Mouse (Mus musculus): ENCODE data around the gene Rnd2.
A peak's percentile ranks its signal among the peaks of the same experiment; 100 is the strongest.
"Not testable (repeated sequence)": the region's sequence is repeated elsewhere in the genome, so short reads cannot be mapped to it uniquely, and the experiment has no call there.

Rnd2 gene

DNA sequence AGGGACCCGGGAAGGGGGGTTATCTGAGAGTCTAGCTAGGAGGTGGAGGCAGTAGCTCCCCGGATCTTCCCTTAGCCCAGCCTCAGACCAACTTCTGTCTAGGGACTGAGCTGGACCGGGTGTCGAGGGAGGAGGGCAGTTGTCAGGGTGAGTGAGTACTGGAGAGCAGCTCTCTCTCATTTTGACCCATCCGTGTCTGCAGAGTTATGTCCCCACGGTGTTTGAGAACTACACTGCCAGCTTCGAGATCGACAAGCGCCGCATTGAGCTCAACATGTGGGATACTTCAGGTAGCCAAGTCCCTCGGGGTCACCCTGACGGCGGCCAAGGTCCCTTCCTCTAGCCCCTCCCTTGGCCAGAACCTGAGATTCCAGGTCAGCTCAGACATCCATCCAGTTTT, 3.9 kb downstream of the Rnd2 start:
- no peak for DNase-seq (ENCODE audit: low spot score)

DNA sequence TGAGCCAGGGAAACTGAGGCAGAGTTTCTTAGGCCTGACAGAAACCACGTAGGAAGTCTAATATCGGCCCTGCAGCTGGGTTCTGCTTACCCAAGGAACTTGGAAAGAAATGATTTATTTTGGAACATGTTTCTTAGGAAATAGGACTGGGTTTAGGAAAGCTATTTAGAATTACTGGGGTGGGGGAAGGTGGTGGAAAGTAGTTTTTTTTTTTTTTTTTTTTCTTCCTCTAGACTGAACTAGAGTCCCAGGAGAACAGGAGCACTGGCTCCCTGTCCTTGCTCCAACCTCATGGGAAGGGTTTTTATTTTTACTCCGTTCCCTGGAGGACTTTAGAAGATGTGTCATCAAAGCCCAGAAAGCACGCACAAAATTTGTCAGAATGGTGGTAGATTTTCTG, 4.4 kb downstream of the Rnd2 start:
- DNase-seq (ENCODE audit: low spot score): no peak

DNA sequence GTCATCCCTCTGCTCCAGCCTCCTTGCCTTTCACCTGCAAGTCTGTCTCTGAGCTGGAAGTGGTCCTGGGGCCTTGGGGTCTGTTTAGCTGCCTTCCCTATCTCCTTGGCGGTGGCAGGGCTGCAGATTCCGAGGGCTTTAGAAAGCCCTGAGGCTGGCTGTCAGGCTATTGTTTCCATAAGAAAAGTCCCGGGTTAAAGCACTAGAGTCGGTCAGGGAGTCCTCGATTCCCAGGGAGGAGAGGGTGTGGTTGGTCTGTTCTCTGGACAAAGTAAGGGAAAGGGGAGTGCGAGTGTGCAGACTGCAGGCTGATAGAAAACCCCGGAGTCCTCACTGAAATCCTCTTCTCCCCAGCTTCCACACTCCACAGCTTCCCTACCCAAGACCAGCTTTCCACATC, 5.4 kb downstream of the Rnd2 start:
- DNase-seq (ENCODE audit: low spot score): no peak

DNA sequence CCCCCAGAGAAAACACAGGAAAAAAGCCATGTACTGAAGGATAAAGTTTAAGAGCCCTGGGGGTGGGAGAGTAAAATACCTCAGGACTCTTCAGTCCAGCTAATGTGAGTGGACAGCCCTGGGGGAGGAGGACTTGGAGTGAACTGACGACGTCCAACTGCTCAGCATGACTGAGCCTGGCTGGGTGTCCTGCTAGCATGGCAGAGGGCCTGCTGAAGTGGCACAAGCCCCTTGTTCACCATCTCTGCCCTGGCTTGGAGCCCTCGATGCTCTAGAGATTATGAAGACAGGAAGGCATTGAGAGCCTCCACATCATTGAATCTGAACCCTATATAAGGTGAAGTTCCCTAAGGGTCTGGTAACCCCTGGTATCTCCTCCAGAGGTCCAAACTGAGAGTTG, 7.1 kb downstream of the Rnd2 start:
- DNase-seq (ENCODE audit: low spot score): no peak

DNA sequence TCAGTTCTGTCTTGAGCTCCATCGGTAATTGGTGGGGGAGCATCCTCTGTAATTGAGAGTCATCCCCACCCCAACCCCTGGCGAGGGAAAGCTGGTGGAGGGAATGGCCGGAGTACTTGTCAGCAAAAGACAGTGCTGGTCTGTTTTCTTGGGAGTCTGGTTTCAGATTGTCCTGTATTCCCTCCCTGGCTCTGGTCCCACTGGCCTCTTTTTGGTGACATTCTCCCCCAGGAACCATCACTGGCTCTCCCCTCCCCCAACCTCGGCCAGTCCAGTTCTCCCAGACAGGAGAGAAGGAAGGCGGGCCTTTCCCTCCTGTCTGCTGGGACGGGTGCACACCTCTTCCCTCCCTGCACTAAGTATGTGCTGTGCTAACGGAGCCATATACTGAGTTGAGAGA, 7.5 kb downstream of the Rnd2 start:
- no peak for DNase-seq (ENCODE audit: low spot score)

DNA sequence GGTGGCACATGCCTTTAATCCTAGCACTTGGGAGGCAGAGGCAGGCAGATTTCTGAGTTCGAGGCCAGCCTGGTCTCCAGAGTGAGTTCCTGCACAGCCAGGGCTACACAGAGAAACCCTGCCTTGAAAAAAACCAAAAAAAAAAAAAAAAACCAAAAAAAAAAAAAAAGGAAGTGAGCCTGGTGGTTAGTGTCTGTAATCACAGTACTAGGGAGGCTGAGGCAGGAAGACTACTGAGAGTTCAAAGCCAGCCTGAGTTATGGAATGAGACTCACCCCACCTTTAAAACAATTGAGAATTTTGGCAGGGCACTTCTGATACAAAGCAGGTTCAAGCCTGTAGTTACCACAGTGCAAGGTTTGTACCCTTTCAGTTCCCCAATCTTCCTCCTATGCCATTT, 8.9 kb downstream of the Rnd2 start:
- not testable (repeated sequence) for DNase-seq (ENCODE audit: low spot score)

DNA sequence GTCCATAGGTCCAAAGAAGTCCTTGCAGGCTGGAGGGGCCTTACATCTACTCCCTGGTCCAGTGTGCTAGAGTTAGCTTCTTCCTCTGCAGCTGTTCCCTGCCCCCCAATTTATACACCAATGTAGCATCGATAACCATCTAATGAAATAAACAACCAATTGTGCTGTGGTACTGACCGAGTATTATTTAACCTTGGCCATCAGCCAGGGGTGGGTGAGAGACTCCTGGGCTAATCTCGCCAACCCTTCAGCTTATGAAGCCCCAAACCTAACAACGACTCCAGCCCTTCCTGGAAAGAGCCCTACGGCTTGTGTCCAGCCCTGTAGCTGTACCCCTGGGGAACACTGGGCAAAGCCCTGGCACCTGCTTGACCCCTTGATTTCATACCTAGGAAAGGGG, 9.5 kb downstream of the Rnd2 start:
- DNase-seq (ENCODE audit: low spot score): no peak

DNA sequence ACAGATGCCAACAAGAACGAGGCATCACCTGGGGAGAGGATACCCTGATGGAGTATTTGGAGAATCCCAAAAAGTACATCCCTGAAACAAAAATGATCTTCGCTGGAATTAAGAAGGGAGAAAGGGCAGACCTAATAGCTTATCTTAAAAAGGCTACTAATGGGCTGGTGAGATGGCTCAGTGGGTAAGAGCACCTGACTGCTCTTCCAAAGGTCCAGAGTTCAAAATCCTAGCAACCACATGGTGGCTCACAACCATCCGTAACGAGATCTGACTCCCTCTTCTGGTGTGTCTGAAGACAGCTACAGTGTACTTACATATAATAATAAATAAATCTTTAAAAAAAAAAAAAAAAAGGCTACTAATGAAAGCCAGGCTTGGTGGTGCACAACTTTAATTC, 11.6 kb downstream of the Rnd2 start:
- not testable (repeated sequence) for DNase-seq (ENCODE audit: low spot score)

DNA sequence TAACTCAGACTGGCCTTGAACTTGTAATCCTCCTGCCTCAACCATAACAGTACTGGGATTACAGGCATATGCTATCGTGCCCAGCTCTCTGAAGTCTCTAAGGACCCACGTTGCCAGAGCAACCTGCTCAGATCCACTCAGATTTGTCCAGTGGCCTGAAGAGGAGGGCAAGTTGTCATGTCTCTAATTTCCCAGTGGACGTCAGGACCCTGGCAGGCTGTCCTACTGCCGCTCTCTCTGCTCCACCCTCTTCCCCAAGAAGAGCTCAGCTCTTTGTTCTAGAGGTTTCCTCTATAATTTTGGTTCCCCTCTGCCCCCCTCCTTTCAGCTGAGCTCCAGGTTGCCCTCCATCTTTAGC, 12.4 kb downstream of the Rnd2 start:
- DNase-seq (ENCODE audit: low spot score): no peak

DNA sequence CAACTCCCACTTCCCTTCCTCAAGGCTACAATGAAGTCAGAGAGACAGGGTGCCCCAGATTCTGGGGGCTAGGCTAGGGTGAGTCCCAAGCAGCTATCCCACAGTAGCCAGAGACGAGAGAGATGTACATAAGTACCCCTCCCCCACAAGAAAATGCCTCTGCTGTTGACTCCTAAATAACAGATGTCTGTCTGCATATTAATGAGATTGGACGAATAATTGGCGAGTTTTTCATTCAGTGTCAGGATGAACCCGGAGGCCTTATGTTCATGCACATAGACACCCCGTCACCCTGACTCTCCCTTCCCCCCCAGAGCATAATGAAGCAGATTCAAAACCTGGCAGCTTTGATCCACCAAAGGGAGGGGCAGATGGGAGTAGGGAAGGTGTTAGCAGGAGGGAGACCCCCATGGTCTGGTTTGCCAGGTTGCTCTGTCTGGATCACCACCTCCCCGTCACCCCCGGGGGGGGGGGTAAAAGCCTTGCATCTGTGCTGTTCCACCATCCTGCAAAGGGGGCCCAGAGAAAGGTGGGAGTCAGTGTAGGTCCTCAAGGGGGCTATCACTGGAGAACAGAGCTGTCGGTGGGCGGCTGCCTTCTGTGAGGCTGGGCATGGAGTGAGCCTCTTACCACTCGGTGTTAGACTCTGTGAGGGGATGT, 12.9 kb downstream of the Rnd2 start:
- no peak for DNase-seq (ENCODE audit: low spot score)

DNA sequence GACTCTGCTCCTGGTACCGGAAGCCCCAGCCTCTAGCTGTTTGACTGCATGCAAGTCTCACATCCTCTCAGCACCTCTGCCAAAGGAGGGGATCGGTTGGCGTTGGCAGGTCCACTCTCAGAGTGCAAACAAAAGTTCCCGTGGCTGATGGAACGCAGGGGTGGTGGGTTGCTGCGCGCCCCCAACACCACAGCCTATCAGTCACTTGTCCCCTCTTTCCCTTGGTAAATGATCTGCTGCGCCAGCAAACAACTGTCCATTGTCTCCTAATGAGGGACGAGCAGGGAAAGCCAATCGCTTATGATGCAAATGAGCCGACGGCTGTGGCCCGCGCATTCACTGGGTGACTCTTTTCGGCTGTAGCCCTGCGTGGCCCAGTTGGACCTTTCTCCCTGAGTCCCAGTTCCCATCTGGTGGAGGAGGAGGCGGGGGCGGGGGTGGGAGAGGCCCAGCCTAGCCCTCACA, 14.4 kb downstream of the Rnd2 start:
- DNase-seq (ENCODE audit: low spot score): no peak

DNA sequence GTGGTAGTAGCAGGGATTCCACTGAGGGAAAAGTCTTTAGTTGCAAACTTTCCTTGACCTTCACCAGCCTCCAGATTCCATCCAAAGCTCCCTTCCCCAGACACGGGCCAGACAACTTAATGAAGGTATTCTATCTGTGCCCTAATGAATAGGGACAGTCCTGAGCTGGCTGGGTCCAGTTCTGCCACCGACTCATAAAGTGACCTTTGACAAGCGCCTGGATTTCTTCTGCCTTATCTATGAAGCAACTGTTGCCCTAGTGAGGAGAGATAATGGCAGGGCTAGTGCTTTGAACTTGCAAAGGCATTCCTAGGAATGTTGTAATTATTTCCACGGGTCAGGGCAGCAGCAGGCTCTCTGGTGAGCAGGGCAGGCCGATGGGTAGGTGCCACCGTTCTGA, 16.1 kb downstream of the Rnd2 start:
- no peak for DNase-seq (ENCODE audit: low spot score)

DNA sequence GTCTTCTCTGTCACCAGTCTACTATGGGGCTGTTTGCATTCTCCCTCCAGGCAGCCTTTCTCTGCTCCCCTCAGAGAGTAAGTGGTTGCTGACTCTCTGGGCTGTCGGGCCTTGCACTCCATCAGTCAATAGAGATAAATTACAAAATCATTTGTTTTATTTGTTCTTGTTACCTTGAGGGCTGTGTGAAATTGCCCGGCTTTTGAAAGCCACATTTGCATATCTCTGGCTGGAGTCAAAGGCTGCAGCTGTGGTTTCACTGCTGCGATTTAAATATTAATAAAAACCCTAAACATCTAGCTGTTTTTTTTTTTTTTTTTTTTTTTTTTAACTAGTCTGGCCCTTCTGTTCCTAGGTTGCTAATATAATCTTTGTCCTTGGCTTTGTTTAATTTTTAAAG, 19.0 kb downstream of the Rnd2 start:
- DNase-seq (ENCODE audit: low spot score): no peak

DNA sequence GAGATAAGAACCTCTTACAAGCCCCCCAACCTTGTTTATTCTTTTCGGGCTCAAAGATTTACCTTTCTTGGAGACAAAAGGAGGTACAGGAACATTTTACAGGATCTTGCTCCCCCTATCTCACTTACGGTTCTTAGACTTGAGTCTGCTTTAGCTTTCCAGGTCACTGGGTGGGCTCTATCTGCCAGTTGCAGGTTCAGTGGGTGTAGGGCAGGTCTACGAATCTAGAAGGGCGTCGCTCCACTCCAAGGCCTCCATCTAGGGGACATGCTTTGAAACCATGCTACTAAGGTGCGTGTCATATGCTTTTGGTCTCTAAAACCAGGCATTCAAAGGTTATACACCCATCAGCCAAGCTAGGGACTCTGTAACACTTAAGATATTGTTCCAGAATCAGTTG, 19.4 kb downstream of the Rnd2 start:
- DNase-seq (ENCODE audit: low spot score): no peak

DNA sequence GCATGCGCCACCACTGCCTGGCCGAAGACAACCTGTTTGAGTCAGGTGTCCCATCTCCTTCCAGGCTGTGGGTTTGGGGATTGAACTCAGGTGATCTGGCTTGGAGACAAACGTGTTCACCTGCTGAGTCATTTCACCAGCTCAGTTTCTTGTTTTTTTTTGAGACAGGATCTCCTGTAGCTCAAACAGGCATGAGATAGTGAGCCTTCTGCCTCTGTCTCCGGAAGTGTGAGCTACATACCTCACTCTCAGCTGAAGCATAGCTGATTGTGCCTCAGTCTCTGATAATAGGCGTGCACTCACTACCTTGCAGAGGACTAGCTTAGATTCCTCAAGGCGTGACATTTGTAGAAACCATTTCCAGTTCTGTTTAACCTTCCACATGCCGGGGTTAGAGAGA, 20.0 kb downstream of the Rnd2 start:
- no peak for DNase-seq (ENCODE audit: low spot score)

DNA sequence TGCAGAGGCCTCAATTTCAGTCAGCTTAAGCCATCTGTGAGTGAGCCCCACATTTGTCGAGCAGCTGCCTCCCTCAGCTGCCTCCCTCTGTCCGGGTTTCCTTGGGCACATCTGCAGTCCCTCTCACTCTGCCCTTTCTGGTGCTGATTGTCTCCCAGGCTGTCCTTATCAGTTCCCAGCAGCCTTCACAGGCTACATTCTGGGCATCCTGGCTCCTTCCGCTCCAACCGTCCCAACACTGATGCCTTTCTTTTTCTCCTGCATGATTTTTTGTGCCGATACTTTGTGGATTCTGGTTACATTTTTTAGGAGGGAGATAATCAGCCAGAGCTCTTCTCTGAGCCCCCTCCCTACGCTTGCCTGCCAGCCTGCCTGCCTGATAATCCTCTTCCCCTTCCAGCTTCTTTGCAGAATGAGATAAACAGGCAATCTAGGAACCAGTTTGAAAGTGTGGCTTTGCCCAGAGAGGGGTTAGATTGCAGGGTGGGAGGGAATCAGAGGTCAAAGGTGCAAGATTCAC, 20.8 kb downstream of the Rnd2 start:
- DNase-seq (ENCODE audit: low spot score): no peak

DNA sequence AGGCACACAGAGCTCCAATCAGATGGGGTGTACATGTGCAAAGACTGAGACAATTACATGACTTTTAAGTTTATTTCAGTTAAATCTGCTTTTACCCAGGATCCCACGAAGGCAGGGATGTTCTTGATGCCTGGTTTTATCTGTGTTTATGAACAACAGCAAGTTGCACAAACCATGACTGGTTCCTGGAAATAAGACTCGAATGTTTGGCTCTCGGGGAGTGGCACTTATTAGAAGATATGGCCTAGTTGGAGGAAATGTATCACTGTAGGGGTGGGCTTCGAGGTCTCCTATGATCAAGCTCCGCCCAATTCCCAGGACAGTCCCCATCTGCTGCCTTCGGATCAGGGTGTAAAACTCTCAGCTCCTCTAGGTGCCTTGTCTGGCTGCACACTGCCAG, 21.3 kb downstream of the Rnd2 start:
- no peak for DNase-seq (ENCODE audit: low spot score)

DNA sequence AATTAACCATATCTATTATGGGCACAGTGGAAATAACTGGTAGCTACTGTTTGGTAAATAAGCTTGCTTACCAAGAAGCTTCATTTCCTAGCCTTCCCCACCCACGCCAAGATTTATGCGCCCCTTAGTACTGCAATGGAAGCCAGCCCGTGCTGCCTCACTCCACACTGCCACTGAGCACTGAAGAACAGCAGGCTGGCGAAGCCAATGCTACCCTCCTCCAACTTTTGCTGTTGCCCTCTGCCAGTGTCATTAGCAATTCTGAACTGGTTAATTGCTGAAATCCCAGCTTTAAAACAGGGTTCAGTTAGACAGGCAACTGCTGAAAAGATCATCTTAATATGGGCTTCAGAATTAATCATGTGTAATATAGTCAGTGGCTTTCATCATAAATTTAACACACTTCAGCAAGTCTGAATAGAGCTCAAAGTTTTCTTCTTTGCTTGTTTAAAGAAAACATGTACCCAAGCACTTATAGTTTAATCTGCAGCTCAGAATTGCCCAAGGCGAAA, 41.5 kb downstream of the Rnd2 start:
- DNase-seq (ENCODE audit: low spot score): no peak

DNA sequence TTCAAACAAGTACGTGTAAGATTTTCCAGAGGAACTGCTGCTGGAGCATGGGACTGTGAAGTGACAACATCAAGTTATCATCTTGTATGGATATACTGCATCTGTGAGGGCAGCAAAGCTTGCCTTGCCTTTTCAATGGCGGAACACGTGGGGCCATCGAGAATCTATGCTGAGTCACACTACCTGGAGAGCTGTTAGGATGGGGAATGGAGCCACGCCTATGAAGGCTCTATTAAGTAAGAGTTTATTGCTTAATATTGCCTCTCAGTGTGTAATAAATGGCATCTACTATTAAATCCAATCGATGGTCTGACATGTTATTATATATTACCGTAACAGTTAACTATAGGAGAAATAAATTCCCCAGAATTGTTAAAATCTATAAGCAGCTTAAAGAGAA, 42.3 kb downstream of the Rnd2 start:
- DNase-seq (ENCODE audit: low spot score): no peak

DNA sequence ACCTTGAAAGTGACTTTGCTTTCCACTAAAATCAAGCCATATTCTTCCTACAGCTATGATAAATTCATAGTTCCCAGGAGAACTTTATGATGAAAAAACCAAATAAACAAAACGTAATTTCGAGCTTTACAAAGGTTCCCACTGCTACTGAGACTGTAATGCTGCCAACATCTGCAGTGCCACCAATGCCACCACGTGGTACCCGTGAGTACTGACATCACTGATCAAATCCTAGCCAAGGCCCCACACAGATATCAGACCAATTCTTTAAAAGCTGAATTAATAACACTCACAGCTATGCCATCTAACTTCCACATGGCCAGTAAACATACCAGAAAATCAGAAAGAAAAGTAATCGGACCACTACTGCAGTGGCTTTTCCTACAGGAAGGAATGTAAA, 54.1 kb downstream of the Rnd2 start:
- DNase-seq (ENCODE audit: low spot score): peak; percentile 5

DNA sequence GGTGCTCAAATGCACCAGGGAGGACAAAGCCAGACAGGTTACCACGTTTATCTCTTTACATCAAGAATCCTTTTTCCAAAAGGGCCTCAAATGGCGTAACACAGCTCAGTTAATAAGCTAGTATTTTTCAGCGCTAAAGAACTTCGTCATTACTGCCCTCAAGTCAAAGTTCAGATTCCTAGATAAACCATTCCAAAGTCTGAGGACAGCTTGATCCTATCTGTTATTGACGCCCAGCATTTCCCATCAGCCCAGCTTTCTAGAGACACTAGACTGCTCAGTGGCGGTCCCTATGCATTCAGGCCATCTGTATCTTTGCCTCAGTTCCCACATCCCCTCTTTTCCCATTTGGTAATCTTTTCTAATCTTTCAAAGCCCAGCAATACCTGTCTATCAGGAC, 54.6 kb downstream of the Rnd2 start:
- no peak for DNase-seq (ENCODE audit: low spot score)

All from layer of hippocampus, adult 9-10 months (tissue).